Mouse (Mus musculus) thymus, postnatal 36 days (tissue): ENCODE results near the gene Il17rc.

Experiments
- DNase-seq, 2 experiments: peaks; one replicate each; pipeline ENCODE4 v3.0.0; 2022; ENCODE audit warnings: mixed read lengths in 2 of 2

Gene Il17rc

DNA sequence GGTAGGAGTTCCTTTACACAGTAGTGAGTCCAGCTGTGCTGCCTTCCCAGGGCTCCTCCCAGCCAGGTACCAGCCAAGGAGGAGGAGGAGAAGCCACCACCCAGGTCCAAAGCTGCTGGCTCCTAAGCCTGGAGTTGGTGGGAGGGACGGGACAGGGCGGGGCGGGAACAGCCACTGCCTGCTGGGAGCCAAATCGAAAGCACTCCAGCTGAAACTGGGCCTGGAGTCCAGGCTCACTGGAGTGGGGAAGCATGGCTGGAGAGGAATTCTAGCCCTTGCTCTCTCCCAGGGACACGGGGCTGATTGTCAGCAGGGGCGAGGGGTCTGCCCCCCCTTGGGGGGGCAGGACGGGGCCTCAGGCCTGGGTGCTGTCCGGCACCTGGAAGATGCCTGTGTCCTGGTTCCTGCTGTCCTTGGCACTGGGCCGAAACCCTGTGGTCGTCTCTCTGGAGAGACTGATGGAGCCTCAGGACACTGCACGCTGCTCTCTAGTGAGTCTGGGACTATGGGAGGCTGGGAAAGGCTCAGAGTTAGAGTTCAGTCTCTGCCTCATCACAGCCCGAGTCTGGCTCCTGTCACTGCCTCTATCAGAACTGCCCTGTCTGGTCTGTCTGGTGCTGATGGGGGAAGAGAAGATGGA, at the start of gene Il17rc:
Gene Il17rc (plus strand): TSS at position 131 of the 640 bp plus-strand sequence.
- no peak for DNase-seq

DNA sequence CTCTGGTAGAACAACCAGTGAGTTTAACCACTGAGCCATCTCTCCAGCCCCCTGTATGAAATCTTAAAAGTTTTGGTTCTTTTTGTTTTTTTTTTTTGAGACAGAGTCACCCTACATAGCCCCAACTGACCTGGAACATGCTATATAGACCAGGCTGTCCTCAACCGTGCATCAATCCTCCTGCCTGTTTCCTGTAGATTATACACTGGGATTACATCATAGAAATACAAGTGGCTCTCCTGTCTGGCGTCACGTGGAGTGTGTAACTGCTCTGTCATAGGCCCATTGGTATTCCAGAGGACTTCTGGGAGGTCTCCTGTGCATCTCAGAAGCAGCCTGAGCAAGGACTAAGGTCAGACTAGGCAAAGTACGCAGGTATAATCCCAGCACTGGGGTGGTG, 48.2 kb upstream of the Il17rc start:
- DNase-seq: no peak

DNA sequence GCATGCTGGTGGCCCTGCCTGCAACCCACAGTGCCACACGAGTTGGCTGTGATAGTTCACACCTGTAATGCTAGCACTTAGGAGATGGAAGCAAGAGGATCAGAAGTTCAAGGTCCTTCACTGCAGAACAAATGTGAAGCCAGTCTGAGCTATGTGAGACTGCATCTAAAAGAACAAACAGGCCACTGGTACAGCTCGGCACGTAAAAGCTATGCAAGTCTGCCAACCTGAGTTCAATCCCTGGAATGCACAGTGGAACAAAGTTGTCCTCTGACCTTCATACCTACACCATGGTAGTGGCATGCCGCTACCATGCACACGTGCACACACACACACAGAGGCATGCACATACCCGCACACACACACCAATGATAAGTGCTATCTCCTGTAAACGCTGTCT, 47.0 kb upstream of the Il17rc start:
- DNase-seq: no peak

DNA sequence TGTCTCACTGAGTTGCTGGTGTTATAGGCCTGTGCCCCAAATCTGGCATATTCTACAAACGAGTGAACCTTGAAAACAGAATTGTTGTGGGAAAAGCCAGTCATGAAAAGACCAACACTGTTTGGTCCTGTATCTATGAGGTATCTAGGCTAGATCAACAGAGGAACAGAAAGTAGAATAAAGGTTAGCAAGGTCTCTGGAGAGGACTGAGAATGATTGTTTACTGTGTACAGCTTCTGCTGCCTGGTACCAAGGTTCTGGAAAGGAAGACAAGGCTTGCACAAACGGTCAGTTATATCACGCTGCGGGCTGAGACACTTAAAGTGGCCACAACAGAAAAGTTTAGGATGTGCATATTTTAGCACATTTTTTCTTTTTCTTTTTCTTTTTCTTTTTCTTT, 44.5 kb upstream of the Il17rc start:
- no peak for DNase-seq

DNA sequence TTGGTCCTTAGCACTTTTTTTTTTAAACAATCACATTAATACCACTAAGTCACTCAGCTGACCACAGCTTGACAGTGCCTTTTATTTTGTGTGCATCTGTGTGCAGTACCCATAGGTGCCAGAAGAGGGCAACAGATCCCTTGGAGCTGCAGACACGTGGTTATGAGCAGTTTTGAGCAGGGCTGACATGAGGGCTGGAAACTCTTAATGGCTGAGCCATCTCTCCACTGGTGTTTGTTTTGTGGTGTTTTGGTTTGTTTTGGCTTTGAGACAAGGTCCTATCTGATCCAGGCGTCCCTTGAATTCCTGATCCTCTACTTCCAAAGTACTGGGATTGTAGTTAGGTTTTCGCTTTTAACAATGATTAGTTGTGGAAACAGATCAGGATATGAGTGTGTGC, 43.8 kb upstream of the Il17rc start:
- DNase-seq: peak; percentile 49 to 57

DNA sequence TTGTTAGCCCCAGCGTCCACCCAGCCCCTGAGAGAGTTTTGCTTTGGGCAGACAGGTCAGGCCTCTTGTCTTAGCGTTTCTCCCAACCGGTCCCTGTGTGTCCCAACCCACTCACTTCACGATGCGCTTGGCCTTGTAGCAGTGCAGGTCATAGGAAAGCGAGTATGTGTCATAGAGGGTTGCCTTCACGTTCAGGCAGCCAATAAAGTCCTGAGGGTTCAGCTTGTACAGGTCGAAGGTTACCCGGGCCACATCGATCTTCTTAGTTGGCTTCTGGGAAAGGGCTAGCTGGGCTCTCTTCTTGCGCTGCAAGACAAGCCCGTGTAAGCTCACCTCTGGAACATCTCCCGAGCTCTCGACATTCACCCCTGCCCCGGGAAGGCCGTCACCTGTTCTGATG, 43.2 kb upstream of the Il17rc start:
- no peak for DNase-seq

DNA sequence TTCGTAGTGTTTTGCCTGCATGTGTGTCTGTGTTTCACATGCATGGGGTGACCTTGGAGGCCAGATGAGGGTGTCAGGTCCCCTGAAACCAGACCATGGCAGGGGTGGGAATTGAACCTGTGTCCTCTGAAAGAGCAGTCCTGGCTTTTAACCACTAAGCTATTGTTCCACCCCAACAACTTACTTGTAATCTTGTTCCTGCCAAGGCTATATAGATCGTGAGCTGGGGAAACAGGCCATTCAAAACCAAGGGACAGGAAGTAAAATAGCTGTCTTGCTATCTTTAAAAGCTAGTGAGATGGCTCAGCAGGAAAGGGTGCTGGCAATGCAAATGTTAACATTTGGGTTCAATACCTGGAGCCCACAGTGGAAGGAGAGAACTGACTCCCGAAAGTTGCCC, 41.3 kb upstream of the Il17rc start:
- DNase-seq: no peak

DNA sequence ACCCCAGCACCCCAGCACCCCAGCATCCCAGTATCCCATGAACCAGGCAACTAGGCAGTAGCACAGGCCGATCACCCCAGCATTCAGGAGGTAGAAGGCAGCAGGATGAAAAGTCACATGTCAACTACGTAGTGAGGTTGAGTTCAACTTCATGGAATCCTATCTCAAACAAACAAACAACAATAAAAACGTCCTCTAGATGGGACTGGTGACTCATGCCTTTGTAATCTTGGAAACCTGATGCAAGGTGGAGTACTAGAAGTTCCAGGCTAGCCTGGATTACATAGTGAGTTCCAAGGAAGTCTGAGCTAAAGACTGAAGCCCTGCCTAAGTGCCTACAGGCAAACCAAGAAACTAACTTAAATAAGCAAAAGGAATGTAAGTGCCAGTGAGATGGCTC, 40.4 kb upstream of the Il17rc start:
- DNase-seq: no peak

DNA sequence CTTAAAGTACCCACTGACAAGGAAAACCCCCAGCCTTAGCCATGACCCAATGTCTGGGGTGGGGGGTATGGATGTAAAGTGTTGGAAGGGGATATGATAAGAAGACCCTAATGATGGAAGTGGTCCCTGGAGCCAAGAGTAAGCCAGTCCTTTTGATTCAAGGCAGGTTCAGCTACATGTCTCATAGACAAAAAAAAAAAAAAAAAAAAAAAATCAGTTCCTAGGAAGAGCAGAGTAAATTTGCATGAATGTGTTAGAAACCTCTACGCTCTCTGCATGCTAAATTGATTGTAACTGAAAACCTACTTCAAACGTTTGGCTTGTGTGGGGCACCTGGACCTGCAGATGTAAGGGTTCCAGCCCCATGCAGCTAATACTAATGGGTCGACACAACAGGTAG, 39.4 kb upstream of the Il17rc start:
- no peak for DNase-seq

DNA sequence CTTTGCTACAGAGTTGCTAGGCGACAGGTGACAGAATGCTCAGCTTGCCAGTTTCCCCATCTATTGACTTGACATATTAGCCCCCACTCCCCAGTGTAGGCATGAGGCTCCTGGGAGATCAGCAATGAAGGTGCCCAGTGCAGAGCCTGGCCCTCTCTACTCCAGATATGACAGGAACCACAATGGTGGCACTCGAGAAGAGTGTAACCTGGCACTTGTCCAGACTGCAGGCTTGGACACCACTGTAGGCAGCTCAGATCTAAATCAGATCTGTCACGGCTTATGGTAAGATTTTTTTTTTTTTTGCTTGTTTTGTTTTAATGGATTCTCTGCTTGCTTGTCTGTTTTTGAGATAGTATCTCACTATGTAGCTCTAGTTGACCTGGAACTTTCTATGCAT, 37.6 kb upstream of the Il17rc start:
- no peak for DNase-seq

DNA sequence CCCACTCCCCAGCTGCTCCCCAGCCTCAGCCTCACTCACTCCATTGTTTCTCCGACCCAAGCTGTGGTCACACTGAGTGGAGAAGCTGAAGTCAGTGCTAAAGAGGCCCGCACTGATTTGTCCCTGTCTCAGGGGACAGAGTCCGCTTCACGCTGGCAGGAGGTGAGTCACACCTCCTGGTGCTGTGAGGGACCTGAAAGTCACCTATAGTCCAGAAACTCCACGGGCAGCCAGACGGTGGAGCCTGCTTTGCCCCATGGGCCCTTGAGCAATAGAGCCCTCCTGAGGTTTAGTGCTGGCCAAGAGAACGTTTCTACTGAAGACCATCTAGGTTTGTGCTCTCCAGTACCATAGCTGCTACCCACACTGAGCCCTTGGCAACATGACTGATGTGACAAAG, 36.5 kb upstream of the Il17rc start:
- no peak for DNase-seq

DNA sequence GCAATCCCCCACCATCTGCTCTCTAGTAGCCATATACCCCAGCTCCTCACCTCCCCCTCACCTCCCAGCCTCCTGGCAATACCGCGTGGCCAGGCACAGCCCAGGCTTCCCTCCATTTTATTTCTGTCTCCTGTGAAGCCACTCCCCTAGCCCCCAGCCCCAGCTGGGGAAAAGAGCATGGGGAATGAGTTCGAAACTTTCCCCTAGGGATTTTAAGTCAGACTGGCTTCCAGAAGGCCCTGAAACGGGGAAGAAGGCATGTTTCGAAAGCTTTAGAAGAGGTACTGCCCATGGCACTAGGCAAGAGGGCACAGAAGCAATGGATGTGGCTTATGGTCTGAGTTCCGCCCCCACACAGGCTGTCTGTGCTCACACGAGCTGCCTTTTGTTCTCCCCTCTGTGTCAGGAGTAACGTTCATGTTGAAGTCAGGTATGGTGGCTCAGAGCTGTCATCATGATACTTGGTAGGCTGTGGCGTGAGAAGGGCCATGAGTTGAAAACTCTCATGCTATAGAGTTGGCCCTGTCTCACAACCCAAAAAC, 35.5 kb upstream of the Il17rc start, which contains the start of gene Cidec:
Gene Cidec (minus strand): TSS at position 97 of the 542 bp plus-strand sequence.
- no peak for DNase-seq

DNA sequence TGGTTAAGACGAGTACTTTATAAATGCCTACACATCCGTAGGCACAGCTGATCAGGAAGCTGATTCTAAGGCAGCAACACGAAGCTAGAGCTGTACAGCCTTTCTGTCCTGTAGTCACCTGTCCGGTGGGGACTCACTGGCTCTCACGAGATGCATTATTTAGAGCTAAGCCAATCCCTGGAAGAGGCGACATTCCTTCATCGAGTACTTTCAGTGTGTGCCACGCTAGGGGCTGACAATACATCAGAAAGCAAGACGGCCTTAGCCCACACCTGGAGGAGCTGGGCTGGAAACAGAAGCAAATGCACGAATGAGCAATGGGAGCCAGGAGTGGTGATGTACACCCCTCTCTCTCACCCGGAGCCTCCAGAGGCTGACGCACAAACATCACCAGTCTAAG, 34.1 kb upstream of the Il17rc start:
- no peak for DNase-seq

DNA sequence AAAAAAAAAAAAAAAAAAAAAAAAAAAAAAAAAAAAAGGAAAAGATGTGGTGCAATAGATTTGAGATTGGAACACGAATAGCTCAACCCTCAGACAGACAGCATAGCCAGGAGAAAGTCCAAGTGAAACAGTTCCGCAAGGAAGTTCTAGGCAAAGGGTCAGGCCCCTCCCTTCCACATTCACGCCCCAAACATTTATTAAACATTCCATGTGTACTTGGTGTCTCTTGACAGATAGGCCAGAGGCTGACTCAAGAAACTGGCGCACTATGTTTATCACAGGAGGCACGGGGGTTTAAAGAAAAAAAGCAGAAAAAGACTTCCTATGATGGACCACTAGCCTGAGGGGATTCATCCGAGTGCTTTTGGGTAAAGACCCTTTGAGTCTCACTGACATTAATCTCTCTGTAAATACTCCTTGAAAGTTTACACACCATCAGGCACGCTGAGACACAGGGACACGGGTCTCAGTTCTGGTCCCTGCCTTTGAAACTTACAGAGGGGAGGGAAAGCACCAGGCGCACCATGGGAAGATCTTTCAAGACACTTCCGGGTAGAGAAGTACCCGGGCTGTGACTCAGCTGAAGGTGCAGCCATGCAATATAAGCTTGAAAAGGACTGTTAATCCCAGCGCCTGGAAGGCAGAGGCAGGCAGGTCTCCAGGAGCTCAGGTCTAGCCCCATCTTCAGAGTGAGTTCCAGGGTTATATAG, 32.4 kb upstream of the Il17rc start:
- DNase-seq: no peak

DNA sequence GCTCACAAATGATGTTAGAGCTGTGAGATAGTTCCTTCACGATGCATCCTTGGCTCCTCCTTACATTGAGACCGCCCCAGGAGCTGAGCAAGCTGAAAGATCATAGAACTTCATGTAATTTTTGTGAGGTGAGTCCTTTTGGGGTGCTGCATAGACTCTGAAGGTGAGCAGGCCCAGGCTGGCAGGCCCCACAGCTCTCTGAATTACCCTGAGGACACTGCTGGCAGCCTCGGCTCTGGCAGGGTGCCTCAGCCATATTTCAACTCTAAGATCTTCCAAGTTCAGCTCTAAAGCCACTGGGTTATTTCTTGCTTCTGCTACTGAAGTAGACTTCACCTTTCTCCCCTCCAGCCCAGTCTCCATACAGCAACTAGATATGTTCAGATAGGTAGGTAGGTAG, 30.5 kb upstream of the Il17rc start:
- no peak for DNase-seq

DNA sequence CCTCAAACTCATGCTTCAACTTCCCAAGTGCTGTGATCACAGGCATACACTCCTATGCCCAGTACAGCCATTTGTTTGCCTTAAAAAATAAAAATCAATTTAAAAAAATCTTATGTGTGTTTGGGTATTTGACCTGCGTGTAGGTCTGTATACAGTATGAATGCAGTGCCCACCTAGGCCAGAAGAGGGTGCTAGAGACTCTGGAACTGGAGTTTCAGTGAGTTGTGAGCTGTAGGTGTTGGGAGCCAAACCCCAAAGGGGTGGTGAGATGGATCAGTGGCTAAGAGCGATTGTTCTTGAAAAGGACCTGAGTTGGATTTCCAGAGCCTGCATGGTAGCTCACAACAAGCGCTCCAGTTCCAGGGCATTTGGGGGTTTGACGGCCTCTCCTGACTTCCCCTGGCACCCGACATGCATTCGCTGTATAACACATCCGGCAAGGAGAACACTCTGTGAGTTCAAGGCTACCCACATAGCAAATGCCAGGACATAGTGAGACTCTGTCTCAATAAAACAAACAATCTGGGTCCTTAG, 30.0 kb upstream of the Il17rc start:
- DNase-seq: peak; percentile 76 to 81

DNA sequence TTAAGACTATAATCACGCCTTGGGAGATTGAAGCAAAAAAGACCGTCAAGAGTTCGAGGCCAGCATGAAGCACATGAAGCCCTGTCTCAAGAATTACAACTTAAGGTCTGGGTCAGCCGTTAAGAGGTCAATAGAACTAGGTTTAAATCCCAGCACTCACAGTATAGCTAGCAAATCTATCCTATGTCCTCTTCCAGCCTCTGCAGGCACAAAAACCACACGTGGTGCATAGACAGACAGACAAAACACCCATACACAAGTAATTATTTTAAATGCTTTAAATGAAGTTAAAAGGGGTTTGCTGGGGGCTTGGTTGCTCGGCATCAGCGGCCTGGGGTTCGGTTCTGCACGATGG, 29.2 kb upstream of the Il17rc start:
- DNase-seq: no peak

DNA sequence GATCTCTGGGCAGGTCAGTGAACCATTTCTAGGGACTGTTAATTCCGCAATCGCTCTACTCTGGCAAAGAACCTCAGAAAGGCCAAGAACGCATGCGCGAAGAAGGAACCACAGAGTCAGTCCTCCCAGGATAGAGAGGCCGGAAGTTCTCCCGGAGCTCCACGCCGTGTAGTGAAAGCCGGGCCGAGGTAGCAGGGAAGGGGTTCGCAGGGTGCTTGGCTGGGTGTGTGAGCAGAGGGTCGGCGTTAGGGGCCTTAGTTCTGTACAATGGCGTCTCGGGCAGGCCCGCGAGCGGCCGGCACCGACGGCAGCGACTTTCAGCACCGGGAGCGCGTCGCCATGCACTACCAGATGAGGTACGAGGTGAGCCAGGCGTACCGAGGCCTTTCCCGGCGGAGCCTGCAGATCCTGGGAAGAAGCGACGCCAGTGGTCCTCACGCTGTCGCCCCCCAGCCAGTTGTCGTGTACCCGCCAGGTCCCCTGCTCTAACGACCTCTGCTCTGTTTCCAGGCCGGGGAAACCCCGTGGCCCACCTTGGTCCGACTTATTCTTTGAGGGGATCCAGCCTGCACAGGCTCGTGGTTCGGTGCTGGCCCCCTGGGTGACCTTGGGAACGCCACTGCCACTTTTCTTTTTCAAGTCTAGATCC, 28.7 kb upstream of the Il17rc start, which contains the start of gene Jagn1:
Gene Jagn1 (plus strand): TSS at position 128 of the 649 bp plus-strand sequence.
- peak; percentile 86 to 89 for DNase-seq

DNA sequence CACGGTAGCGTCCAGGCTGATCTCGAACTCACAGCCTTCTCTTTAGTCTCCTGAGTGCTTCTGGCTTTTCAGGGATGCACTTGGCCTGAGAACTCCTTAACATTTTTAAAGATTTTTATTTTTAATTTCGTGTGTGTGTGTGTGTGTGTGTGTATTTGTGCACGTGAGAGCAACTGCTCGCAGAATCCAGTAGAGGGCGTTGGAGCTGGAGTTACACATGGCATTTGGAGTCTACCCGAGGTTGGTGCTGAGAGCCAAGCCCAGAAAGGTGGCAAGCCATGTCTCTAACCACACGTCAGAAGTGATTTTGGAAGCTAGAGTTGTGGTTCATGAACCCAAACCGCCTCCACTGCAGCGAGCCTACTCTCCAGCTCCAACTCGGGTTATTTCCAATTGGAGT, 28.1 kb upstream of the Il17rc start:
- DNase-seq: no peak

DNA sequence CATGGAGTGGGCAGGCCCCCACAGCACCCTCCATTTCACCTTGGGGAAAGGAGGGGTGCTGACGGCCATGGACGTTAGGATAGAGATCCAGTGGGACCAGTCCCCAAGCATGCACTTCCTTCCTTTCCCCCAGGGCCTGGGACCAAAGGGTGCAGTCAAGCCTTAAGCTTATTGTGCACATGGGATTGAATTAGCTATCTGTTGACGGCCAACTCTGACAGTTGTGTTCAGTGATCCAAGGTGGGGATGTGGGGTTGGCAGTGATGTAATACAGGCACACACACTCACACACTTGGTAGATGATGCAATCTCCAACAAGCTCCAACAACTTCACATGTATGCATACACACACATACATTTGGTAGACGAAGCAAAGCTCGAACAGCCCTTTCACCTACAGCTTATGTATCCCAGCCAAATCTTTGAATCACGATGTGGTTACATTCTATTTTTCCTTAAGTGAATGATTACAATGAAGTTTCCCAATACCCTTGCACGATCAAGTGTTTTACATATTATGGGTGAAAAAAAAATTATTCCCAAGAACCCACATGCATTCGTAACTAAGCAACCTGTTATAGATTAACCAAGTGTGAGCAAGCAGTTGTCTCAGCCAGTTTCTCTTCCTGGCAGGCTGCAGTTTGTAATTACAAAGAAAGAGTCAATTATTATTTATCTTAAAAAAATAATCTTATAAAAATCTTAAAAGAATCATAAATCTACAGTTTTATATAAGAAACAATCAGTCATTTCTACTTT, 26.8 kb upstream of the Il17rc start:
- no peak for DNase-seq

DNA sequence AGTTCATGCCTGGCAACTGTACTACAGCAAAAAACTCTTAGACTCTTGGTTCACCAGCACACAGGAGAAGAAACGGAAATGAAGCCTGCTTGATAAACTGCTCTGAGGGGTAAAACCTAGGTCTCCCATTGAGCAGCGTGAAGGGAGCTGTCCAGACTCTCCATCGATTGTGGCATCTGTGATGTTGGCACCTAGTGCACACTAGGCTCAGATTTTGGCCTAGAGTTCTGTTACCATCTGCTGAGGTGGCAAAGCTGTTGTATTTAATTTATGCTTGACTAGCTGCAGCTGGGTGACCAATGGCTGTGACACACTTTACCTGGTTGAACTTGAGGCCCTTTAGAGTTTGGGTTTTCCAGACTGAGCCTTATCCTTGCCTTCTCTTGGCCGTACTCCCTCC, 23.6 kb upstream of the Il17rc start:
- DNase-seq: no peak

DNA sequence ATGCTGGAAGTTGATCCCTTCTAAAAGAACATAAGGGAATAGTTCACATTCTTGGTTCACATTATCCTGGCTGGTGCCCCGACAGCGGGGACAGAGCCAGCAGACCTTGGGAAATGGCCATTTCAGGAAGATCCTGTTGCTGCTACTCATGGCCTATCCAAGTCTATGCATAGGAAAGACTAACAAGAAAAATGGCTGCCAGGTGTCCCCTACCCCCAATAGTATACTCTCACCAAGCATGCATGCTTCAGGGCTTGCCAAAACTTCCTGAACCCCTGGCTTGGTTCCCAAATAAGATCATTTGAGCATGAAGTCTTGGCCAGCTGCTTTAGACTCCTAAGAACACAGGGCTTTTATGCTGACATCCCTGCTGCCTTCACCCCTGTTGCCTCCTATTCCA, 19.4 kb upstream of the Il17rc start:
- no peak for DNase-seq

DNA sequence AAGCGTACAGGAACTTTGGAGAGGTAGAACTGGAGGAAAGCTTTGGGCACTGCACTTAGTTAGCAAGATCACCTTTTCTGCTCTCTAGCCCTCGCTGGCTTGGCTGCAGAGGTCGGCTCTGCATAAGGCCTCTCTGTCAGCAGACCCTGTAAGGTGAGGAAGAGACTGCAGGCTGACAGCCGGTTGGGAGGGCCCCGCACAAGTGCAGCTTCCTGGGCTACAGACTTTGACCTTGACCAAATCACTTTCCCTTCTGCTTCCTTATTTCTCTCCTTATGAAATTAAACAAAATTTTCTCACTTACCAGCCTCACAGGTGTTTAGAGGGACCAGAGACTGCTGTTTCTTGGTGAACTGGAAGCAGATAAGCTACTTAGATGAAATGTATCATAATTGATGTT, 16.2 kb upstream of the Il17rc start:
- DNase-seq: peak in 1 of 2 experiments; percentile 25
